Mouse (Mus musculus) retina, postnatal 1 day (tissue): Measurements from ENCODE around the gene Defb33.

Experiments used
- DNase-seq: peaks from one replicate; pipeline ENCODE4 v3.0.0-alpha.2; 2012

The Defb33 gene

DNA sequence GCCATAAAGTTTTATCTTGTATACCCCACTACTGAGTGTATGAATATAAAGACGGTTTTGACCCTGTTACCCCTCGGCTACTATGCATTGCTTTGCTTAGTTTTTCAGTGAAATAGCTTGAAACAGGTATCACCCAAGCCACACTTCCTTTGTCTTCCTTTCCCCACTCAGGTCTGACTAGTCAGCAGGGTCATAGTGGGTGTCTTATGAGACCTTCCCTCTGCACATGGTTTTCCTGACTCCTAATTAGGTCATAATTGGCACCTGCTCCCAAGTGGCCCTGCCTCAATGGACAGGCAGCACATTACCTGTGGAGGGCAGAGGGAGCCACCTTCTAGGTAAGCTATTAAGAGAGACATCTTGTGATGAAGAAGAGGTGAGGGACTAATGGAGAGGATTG lies at the start of gene Defb33:
Gene Defb33, plus strand, starts transcription at position 301 of the 400 bp plus-strand sequence.
- DNase-seq, result no peak

DNA sequence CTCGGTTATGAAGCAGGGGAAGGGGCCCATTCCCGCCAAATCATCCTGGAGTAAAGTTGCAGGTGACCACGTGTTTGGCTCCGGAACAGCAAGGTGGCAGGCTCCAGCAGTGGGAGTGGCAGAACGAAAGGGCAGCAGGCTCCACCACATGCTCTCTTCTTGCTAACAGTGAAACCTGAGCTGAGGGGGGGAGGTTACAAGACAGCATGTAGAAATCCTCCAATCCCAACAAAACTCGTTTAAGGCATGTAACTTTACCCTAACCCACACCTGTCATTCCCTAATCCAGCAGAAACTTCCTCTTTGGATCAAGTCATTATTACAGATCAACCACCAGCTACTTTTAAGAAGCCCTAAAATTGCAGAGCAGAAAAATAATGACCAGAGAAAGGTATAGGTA lies 17.9 kb upstream of the Defb33 start:
- no peak for DNase-seq

GRCm38 (mm10) chr8:20902527-20902926 lies 10.1 kb downstream of the Defb33 start, which contains the start of gene Gm15056:
Gm15056 (minus strand) TSS chr8:20902627.
- DNase-seq, result no peak

DNA sequence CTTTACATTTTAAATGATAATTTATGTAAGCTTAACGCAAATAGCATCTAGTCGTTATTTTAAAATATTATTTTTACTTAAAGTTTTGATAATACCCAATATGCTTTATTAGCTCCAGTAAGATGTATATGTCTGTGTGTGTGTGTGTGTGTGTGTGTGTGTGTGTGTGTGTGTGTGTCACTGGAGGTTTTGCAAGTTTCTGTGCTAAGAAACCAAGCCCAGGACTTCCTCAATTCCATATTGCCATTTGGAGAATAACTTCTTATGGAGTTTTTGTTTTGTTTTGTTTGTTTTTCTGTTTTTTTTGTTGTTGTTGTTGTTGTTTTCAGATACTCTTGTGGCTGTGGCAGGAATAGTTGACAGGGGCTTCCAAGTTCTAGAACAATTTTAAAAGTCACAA lies 14.7 kb downstream of the Defb33 start:
- no peak for DNase-seq

- no peak for DNase-seq
These were observed 15.8 kb downstream of the Defb33 start for GRCm38 (mm10) chr8:20908256-20908655.

DNA sequence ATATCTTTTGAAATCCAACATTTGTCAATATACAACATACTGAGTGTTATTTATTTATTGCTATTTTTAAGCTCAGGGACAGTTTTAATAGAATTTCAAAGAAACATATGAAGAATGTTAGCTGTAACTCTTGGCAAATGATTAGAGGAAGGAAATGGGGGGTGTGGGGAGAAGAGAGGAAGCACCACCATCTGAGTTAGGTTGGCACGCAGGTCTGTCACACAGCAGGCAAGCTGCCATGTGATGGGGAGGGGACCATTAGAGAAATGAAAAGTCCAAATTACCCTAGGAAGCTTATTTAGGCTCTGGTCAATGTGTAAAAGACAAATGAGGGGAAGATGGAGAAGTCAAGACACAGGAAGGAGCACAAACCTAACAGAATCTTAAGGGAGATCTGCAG lies 19.8 kb downstream of the Defb33 start:
- no peak for DNase-seq

- DNase-seq, result no peak
These were observed 29.5 kb downstream of the Defb33 start, which contains the start of gene Gm6040 for GRCm38 (mm10) chr8:20921971-20922370. Gm6040 (minus strand) TSS chr8:20922071.

DNA sequence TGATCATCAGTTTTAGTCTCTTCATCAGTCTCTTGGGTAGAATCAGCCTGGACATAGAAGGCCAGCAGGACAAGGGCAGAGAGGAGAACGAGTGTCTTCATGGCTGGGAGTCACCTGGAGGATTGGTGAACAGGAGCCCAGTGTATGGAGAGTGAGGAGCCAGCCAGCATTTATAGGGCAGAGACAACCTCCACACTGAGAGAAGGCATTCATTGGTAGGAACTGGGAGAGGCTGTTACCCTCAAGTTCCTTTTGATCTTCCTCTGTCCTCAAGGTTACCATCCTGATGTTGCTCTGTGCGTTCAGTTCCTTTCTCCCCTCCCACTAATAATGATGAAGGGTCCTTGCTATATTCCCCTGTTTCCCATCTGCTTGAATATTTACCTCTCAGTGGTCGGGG lies 52.1 kb downstream of the Defb33 start, which contains the start of gene AY761185:
Gene AY761185, minus strand, starts transcription at position 101 of the 400 bp plus-strand sequence.
- DNase-seq, result no peak
